Mouse (Mus musculus) liver, embryonic 12.5 days (tissue): ENCODE data around the gene Tmem132c. TPM values are rescaled to one million over a fixed set of nuclear protein-coding genes. Genes with fewer than 3 reads are reported as not detected.

Experiments
- ATAC-seq: fragments of 200-750 bp; cut with Nextera tagmentation; 2 replicates; pipeline ENCODE4 v1.8.0; 2017; ENCODE audit warnings: moderate number of reproducible peaks, mild to moderate bottlenecking, moderate library complexity
- H3K27ac ChIP-seq: fragments of 300-500 bp; sonication (generic); 2 replicates; pipeline ENCODE4 v1.5.1; 2016; ENCODE audit warnings: mild to moderate bottlenecking
- H3K27me3 ChIP-seq: fragments of 300-500 bp; sonication (generic); replicated peaks from 2 replicates; pipeline ENCODE4 v1.6.1; 2016; ENCODE audit warnings: mild to moderate bottlenecking, moderate library complexity
- H3K36me3 ChIP-seq: fragments of 300-500 bp; sonication (generic); 2 replicates; pipeline ENCODE4 v1.6.1; 2016; ENCODE audit warnings: mild to moderate bottlenecking, moderate library complexity
- H3K4me1 ChIP-seq: fragments of 300-500 bp; sonication (generic); 2 replicates; pipeline ENCODE4 v1.6.1; 2016
- H3K4me2 ChIP-seq: fragments of 300-500 bp; sonication (generic); 2 replicates; pipeline ENCODE4 v1.6.1; 2016; ENCODE audit warnings: mild to moderate bottlenecking, moderate library complexity
- H3K4me3 ChIP-seq: fragments of 300-500 bp; sonication (generic); 2 replicates; pipeline ENCODE4 v1.5.1; 2016; ENCODE audit warnings: mild to moderate bottlenecking, moderate library complexity
- H3K9ac ChIP-seq: fragments of 300-500 bp; sonication (generic); 2 replicates; pipeline ENCODE4 v1.6.1; 2016; ENCODE audit warnings: mild to moderate bottlenecking, moderate library complexity
- H3K9me3 ChIP-seq: fragments of 300-500 bp; sonication (generic); replicated peaks from 2 replicates; pipeline ENCODE4 v1.6.1; 2016; ENCODE audit warnings: mild to moderate bottlenecking, moderate library complexity
- WGBS: fragments of 180-500 bp; shearing (Covaris S2); methylation state at CpG from one replicate; pipeline ENCODE4 v1.1.7; 2016; ENCODE audit not compliant: insufficient replicate concordance; 5-methylcytosine and 5-hydroxymethylcytosine counted together
- polyA plus RNA-seq: library from polyadenylated mRNA; unstranded; fragments of >200 nt; fragmentation: Nextera tagmentation; extraction: Ambion mirVana; gene quantifications from 2 replicates; pipeline ENCODE4 v1.2.1, GENCODE M21; 2016

Tmem132c gene
- polyA plus RNA-seq, 1 experiment from 2014 or later: 0.27 TPM

GRCm38 (mm10) chr5:127379351-127379750, 137.7 kb downstream of the Tmem132c start:
- Histone ChIP-seq H3K4me2 (no peak overlapping the region), H3K4me3 (no peak overlapping the region), H3K9ac (no peak overlapping the region), H3K27me3 (no peaks in the 10 kb centered on the region), H3K9me3 (0 out of 2 replicates have a peak, but pooled peaks cover 19% of the 10 kb centered on the region), H3K4me1 (no peaks in the 10 kb centered on the region), H3K36me3 (no peaks in the 10 kb centered on the region), H3K27ac (no peak overlapping the region)
- no peak for ATAC-seq
- WGBS: 49% methylated on average over 2 of the region's 2 CpGs

- Histone ChIP-seq H3K27me3 (no peaks in the 10 kb centered on the region), H3K27ac (no peak overlapping the region), H3K4me3 (no peak overlapping the region), H3K4me1 (no peaks in the 10 kb centered on the region), H3K4me2 (no peak overlapping the region), H3K36me3 (no peaks in the 10 kb centered on the region), H3K9me3 (peaks cover 13% of the 10 kb centered on the region; the same call in 1 of the 2 replicates), H3K9ac (no peak overlapping the region)
- WGBS: 57% methylated on average over 4 of the region's 4 CpGs
- no peak for ATAC-seq
Measured at GRCm38 (mm10) chr5:127381216-127381615, 139.6 kb downstream of the Tmem132c start.

DNA sequence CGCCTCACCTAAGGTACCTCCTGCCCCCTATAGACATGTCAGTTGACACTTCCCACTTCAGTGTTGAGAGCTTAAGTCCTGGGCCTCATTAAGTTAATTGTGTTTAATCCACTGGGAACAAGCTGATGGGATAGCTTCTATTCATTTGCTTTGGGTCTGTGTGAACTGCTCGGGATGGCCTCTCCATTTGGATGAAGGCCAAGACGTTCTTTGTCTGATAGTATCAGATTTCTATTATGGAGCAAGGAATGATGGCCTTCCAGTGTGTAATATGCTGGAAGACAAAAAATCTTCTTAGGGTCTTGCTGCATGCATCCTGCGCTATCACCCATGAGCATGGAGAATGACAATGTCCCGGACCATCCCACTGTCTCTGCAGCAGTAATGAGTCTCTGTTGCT, 141.0 kb downstream of the Tmem132c start:
- 72% methylated on average over 5 of the region's 5 CpGs for WGBS
- H3K4me1 ChIP-seq: no peaks in the 10 kb centered on the region

DNA sequence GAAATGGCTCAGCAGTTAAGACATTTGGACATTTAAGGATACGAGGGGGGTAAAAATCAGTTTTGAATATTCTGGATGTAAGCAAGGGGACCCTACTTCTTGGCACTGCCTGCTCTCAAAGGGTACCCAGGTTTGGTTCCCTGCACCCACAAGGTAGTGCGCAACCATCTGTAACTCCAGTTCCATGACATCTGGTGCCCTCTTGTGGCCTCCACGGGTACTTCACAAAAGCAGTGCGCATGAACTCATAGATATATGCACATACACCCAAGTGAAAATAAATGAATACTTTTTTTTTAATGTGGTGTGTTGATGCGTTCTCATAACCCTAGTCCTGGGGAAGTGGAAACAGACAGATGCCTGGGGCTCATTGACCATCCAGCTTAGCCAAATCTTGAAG, 149.6 kb downstream of the Tmem132c start:
- Histone ChIP-seq H3K27me3 (no peaks in the 10 kb centered on the region), H3K9me3 (peaks cover 35% of the 10 kb centered on the region), H3K36me3 (no peaks in the 10 kb centered on the region), H3K4me1 (no peaks in the 10 kb centered on the region), H3K27ac (no peak overlapping the region), H3K4me2 (no peak overlapping the region), H3K4me3 (no peak overlapping the region), H3K9ac (no peak overlapping the region)
- 76% methylated on average over 5 of the region's 5 CpGs for WGBS
- no peak for ATAC-seq

More for the DNA sequence above, 141.0 kb downstream of the Tmem132c start:
- no peaks in the 10 kb centered on the region for H3K27me3 ChIP-seq
- no peak for ATAC-seq
- no peak overlapping the region for H3K4me2 ChIP-seq
- peaks cover 22% of the 10 kb centered on the region; the same call in 1 of the 2 replicates for H3K9me3 ChIP-seq
- H3K36me3 ChIP-seq: no peaks in the 10 kb centered on the region
- H3K27ac ChIP-seq: no peak overlapping the region
- H3K4me3 ChIP-seq: no peak overlapping the region
- H3K9ac ChIP-seq: no peak overlapping the region

DNA sequence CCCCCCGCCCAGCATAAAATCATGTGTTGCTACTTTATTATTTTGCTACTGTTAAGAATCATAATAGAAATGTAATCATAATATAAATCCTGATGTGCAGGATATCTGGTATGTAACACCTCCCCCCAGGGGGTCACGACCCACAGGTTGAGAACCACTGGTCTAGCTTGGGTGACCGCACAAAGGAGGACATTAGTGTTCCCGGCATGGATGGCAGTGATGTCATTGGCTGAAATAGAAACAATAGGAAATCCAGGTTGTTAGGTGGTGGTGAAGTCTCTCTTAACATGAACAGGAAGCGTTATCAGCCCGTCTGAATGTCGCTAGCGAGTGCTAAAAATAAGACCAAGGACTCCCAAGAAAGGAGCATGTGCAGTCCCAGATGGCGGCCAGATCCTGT, 155.3 kb downstream of the Tmem132c start:
- ATAC-seq: no peak
- Histone ChIP-seq H3K4me3 (no peak overlapping the region), H3K9ac (no peak overlapping the region), H3K27me3 (no peaks in the 10 kb centered on the region), H3K36me3 (no peaks in the 10 kb centered on the region), H3K4me2 (no peak overlapping the region), H3K4me1 (no peaks in the 10 kb centered on the region), H3K9me3 (peaks cover 27% of the 10 kb centered on the region; the same call in 1 of the 2 replicates), H3K27ac (no peak overlapping the region)
- 58% methylated on average over 9 of the region's 9 CpGs for WGBS

DNA sequence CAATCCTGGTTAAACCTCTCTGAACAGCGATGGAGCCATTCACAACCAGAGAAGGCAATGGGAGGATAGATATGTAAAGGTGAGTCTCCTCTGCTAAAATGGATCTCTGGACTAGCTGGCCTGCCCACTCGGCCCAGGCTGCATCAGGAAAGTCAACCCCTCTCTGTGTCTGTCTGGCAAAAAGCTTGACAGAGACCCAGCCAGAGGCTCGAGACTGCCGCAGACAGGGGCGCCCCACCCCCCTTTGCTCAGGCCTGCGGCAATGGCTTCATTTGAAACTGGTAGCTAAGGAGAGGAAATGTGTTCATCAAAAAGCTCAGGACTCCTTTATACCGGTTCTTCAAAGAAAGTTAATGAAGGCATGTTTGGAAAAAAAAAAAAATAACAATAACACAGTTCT, 156.4 kb downstream of the Tmem132c start:
- WGBS: 27% methylated on average over 7 of the region's 7 CpGs
- H3K27me3 ChIP-seq: no peaks in the 10 kb centered on the region
- H3K27ac ChIP-seq: no peak overlapping the region

DNA sequence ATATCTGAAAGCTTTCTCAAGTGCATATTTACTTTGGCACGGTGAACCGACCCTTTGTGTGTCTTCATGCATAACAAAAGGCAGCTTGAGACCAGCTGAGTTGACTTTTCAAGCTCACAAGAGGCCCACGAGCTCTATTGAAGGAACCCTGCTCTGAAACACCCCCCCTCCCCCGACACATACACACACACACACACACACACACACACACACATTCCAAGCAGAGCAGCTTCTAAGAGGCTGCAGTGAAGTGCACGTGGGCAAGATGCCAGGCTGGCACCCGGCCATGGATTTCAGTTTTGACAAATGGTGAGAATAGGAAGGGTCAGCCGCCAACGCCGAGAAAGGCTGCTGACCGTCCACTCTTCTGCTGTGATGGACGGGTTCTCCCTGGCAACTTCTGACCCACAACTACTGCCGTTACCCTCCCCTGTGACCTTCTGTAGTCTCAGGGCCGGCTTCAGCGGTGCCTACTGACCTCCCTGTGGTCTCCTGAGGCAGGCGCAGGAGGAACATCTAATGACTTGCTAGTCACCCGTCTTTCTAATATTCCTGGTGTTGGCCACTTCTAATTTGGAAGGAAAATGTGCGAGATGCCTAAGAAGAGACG, 163.9 kb downstream of the Tmem132c start:
- no peak overlapping the region for H3K4me3 ChIP-seq
- no peaks in the 10 kb centered on the region for H3K27me3 ChIP-seq
- H3K9ac ChIP-seq: no peak overlapping the region
- no peak for ATAC-seq
- H3K4me2 ChIP-seq: no peak overlapping the region
- no peaks in the 10 kb centered on the region for H3K4me1 ChIP-seq
- H3K9me3 ChIP-seq: peaks cover 47% of the 10 kb centered on the region
- 67% methylated on average over 18 of the region's 18 CpGs for WGBS
- no peaks in the 10 kb centered on the region for H3K36me3 ChIP-seq
- H3K27ac ChIP-seq: no peak overlapping the region

More for the DNA sequence above, 156.4 kb downstream of the Tmem132c start:
- Histone ChIP-seq H3K4me1 (no peaks in the 10 kb centered on the region), H3K36me3 (no peaks in the 10 kb centered on the region), H3K4me2 (no peak overlapping the region), H3K4me3 (no peak overlapping the region), H3K9me3 (peaks cover 32% of the 10 kb centered on the region), H3K9ac (no peak overlapping the region)
- ATAC-seq: no peak

DNA sequence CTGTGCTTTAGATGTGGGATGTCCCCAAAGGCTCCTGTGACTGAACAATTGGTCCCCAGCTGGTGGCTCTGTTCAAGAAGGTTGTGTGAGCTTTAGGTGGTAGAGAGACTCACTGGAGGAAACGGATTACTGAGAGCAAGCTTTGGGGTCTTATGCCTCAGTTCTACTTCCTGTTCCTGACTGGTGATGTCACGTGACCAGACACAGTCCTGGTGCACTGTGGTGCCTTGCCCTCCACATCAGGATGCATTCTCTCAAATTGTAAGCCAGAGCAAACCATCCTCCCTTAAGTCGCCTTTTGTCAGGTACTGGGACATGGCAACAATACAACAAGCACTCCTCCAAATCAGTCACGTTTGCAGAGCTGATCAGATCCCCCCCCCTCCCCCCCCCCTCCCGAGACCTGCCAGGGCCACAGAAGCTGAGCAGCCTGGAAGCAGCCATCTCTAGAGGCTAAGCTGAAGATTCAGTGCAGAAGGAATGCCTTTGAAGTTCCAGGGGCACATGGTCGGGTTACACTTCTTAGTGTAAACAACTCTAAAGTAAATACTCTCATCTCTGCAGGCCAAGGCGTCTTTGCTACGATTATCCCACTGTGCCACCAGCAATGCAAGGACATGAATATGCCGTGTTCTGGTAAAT, 164.5 kb downstream of the Tmem132c start:
- ATAC-seq: no peak
- WGBS: 25% methylated on average over 9 of the region's 9 CpGs
- Histone ChIP-seq H3K9me3 (peaks cover 43% of the 10 kb centered on the region), H3K4me1 (no peaks in the 10 kb centered on the region), H3K27me3 (no peaks in the 10 kb centered on the region), H3K36me3 (no peaks in the 10 kb centered on the region), H3K4me2 (no peak overlapping the region), H3K4me3 (no peak overlapping the region), H3K27ac (no peak overlapping the region), H3K9ac (no peak overlapping the region)

DNA sequence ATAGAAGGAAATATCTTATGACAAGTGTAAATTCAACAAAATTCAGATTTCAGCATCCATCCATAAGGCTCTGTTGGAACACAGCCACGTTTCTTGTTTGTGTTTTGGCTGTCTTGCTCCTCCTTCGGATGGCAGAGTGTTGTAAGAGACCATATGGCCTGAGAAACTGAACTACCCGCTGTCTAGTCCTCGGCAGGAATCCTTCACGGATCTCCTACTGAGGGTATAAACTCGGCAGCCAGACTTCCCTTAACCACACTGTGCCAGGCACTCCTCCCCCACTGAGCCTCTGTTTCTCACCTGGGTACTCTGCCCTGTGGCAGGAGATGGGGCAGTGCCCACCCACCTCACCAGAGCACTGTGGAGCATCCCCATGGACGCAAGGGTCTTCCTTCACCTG, 174.9 kb downstream of the Tmem132c start:
- 54% methylated on average over 7 of the region's 7 CpGs for WGBS
- H3K4me1 ChIP-seq: no peaks in the 10 kb centered on the region
- H3K4me3 ChIP-seq: no peak overlapping the region
- no peak for ATAC-seq
- H3K9ac ChIP-seq: no peak overlapping the region
- peaks cover 31% of the 10 kb centered on the region; the same call in 1 of the 2 replicates for H3K9me3 ChIP-seq
- no peak overlapping the region for H3K27ac ChIP-seq
- H3K4me2 ChIP-seq: no peak overlapping the region
- H3K27me3 ChIP-seq: no peaks in the 10 kb centered on the region
- H3K36me3 ChIP-seq: no peaks in the 10 kb centered on the region

- no peaks in the 10 kb centered on the region for H3K36me3 ChIP-seq
- no peak overlapping the region for H3K4me3 ChIP-seq
- no peak for ATAC-seq
- H3K4me2 ChIP-seq: no peak overlapping the region
- H3K27me3 ChIP-seq: no peaks in the 10 kb centered on the region
- H3K9ac ChIP-seq: no peak overlapping the region
- no peak overlapping the region for H3K27ac ChIP-seq
- H3K4me1 ChIP-seq: no peaks in the 10 kb centered on the region
- no peaks in the 10 kb centered on the region for H3K9me3 ChIP-seq
Measured at GRCm38 (mm10) chr5:127423936-127424335, 182.3 kb downstream of the Tmem132c start.

DNA sequence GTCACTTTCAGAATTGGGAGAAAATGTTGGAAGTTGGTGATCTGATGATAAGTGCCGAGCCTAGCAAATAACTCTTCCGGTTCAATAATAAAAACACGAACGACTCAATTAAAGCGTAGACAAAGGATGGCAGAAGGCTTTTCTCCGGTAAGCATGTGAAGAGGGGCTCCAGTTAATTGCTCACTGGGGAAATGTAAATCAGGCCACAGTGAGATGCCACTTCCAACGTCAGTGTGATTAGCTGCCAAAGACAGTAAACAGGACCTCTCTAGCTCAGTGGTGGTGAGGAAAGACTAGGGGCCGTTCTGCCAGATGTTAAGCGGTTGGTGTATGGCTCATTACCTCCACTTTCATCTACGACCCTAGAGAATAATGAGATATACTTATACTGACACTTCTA, 187.5 kb downstream of the Tmem132c start:
- Histone ChIP-seq H3K27ac (no peak overlapping the region), H3K4me3 (no peak overlapping the region), H3K9ac (no peak overlapping the region), H3K27me3 (no peaks in the 10 kb centered on the region), H3K4me1 (no peaks in the 10 kb centered on the region), H3K36me3 (no peaks in the 10 kb centered on the region), H3K9me3 (peaks cover 14% of the 10 kb centered on the region; the same call in 1 of the 2 replicates), H3K4me2 (no peak overlapping the region)
- no peak for ATAC-seq
- 66% methylated on average over 10 of the region's 10 CpGs for WGBS

- no peaks in the 10 kb centered on the region for H3K27me3 ChIP-seq
- 62% methylated on average over 9 of the region's 9 CpGs for WGBS
- no peak for ATAC-seq
Measured at GRCm38 (mm10) chr5:127431561-127431960, 190.0 kb downstream of the Tmem132c start.

More at GRCm38 (mm10) chr5:127431561-127431960, 190.0 kb downstream of the Tmem132c start:
- Histone ChIP-seq H3K4me3 (no peak overlapping the region), H3K9ac (no peak overlapping the region), H3K9me3 (peaks cover 22% of the 10 kb centered on the region), H3K4me2 (no peak overlapping the region), H3K4me1 (no peaks in the 10 kb centered on the region), H3K36me3 (no peaks in the 10 kb centered on the region), H3K27ac (no peak overlapping the region)
